Comparison of ENCODE assay signal across 8 mouse cellular contexts in the genomic region with DNA sequence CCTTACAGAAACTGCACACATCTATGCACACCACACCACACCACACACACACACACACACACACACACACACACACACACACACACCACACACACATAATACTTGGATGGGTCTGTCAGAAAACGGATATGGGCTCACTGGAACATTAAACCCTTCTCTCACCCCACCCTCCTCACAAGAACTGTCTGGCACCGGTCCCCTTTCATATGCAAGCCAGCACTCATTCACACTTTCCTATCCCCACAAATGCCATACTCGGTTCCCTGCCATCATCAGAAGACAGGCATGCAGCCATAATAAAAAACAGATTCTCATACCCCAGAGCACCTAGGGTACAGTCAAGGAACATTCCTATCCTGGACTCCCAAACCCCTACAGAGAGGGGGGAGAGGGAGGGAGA. TPM values are rescaled to one million over a fixed set of nuclear protein-coding genes. Genes with fewer than 3 reads are reported as not detected.
DNase-seq lines count a peak whose midpoint lies in the region; ATAC-seq lines count a peak whose summit lies in the region.
"Had no signal": no experiment of that assay in that cellular context is flagged by ENCODE, and none has a peak within 500 bp of the region (broad histone marks: within the 10 kb centered on the region; RNA-seq: fewer than 3 reads in every experiment).

No protein-coding gene starts in this region.

- WGBS in lung, embryonic 15.5 days = 17% methylated on average over 3 of the region's 3 CpGs
- WGBS in forebrain, embryonic 14.5 days = 46% methylated on average over 3 of the region's 3 CpGs
- WGBS in limb, embryonic 15.5 days = 26% methylated on average over 3 of the region's 3 CpGs
- 29% methylated on average over 3 of the region's 3 CpGs for WGBS in stomach, embryonic 15.5 days

- H3K27ac ChIP-seq in lung, embryonic 15.5 days = no peak overlapping the region
- peak overlapping the region; percentile 95; the same call in 1 of the 2 replicates for H3K27ac ChIP-seq in forebrain, embryonic 14.5 days (ENCODE audit: low read depth, low read length)
- no peak overlapping the region for H3K27ac ChIP-seq in limb, embryonic 15.5 days
- no peak overlapping the region for H3K27ac ChIP-seq in stomach, embryonic 15.5 days

- no peak for DNase-seq in lung, postnatal 14 days
- peak; percentile 77 for DNase-seq in forebrain, embryonic 14.5 days (ENCODE audit: low spot score)
- DNase-seq in layer of hippocampus, adult 9-11 months = no peak
- DNase-seq in lung, postnatal 10 days = no peak

- no peaks in the 10 kb centered on the region for H3K9me3 ChIP-seq in lung, embryonic 15.5 days
- no peaks in the 10 kb centered on the region for H3K9me3 ChIP-seq in forebrain, embryonic 14.5 days (replicated peaks; ENCODE audit: control insufficient read depth, low read length)
- H3K9me3 ChIP-seq in limb, embryonic 15.5 days = no peaks in the 10 kb centered on the region
- H3K9me3 ChIP-seq in stomach, embryonic 15.5 days = no peaks in the 10 kb centered on the region

- no peak overlapping the region for H3K4me3 ChIP-seq in lung, embryonic 15.5 days
- peak overlapping the region; percentile 78 for H3K4me3 ChIP-seq in forebrain, embryonic 14.5 days (ENCODE audit: low read depth, low read length)
- 0 out of 2 replicates have a peak overlapping the region, but pooled peaks have one; percentile 71 for H3K4me3 ChIP-seq in limb, embryonic 15.5 days
- H3K4me3 ChIP-seq in stomach, embryonic 15.5 days (replicated peaks) = no peak overlapping the region

- H3K4me1 ChIP-seq in lung, embryonic 15.5 days = peaks cover 7% of the 10 kb centered on the region
- H3K4me1 ChIP-seq in forebrain, embryonic 14.5 days (ENCODE audit: control insufficient read depth, insufficient read depth, low read length) = peaks cover 6% of the 10 kb centered on the region
- peaks cover 21% of the 10 kb centered on the region for H3K4me1 ChIP-seq in limb, embryonic 15.5 days
- peaks cover 7% of the 10 kb centered on the region for H3K4me1 ChIP-seq in stomach, embryonic 15.5 days

- no peak overlapping the region for H3K9ac ChIP-seq in lung, embryonic 15.5 days
- H3K9ac ChIP-seq in forebrain, embryonic 14.5 days (ENCODE audit: low read length) = peak overlapping the region; percentile 95
- no peak overlapping the region for H3K9ac ChIP-seq in limb, embryonic 15.5 days
- no peak overlapping the region for H3K9ac ChIP-seq in stomach, embryonic 15.5 days

- no peak for ATAC-seq in lung, embryonic 15.5 days (ENCODE audit: borderline replicate concordance, extremely low read depth, low FRiP score, low TSS enrichment)
- peak; percentile 30; the same call in 1 of the 2 replicates for ATAC-seq in forebrain, embryonic 14.5 days
- ATAC-seq in limb, embryonic 15.5 days (ENCODE audit: insufficient number of reproducible peaks, low FRiP score, low TSS enrichment, low read depth) = no peak
- no peak for ATAC-seq in stomach, embryonic 15.5 days (ENCODE audit: insufficient read depth, low FRiP score, low read depth)

- H3K27me3 ChIP-seq in lung, embryonic 15.5 days = no peaks in the 10 kb centered on the region
- H3K27me3 ChIP-seq in forebrain, embryonic 14.5 days (replicated peaks; ENCODE audit: control insufficient read depth, insufficient read depth, low read length) = no peaks in the 10 kb centered on the region
- no peaks in the 10 kb centered on the region for H3K27me3 ChIP-seq in limb, embryonic 15.5 days
- H3K27me3 ChIP-seq in stomach, embryonic 15.5 days (replicated peaks) = no peaks in the 10 kb centered on the region

- peak overlapping the region; percentile 94; the same call in 1 of the 2 replicates for H3K4me2 ChIP-seq in lung, embryonic 15.5 days
- H3K4me2 ChIP-seq in forebrain, embryonic 14.5 days (ENCODE audit: low read length) = peak overlapping the region; percentile 82
- no peak overlapping the region for H3K4me2 ChIP-seq in limb, embryonic 15.5 days
- peak overlapping the region; percentile 98; the same call in 1 of the 2 replicates for H3K4me2 ChIP-seq in stomach, embryonic 15.5 days

- peaks cover under 1% of the 10 kb centered on the region; the same call in 1 of the 2 replicates for H3K36me3 ChIP-seq in lung, embryonic 15.5 days
- H3K36me3 ChIP-seq in forebrain, embryonic 14.5 days (ENCODE audit: control insufficient read depth, insufficient read depth, low read length) = peaks cover 35% of the 10 kb centered on the region
- H3K36me3 ChIP-seq in limb, embryonic 15.5 days = peaks cover 7% of the 10 kb centered on the region; the same call in 1 of the 2 replicates
- 0 out of 2 replicates have a peak, but pooled peaks cover 7% of the 10 kb centered on the region for H3K36me3 ChIP-seq in stomach, embryonic 15.5 days

RNA-seq across cellular contexts. Expression of a gene that starts 1.7 kb away (rescaled TPM):
- 1.3 and 1.6 TPM in 2 replicates for polyA plus RNA-seq in lung, embryonic 15.5 days (2015; fragmentation: Nextera tagmentation; extraction: Ambion mirVana)
- polyA plus RNA-seq in forebrain, embryonic 14.5 days (2014; fragmentation: Nextera tagmentation; extraction: Ambion mirVana) = 21.9 and 26.5 TPM in 2 replicates
- polyA plus RNA-seq in limb, embryonic 15.5 days (2015; fragmentation: Nextera tagmentation; extraction: Ambion mirVana) = 2.1 and 2.4 TPM in 2 replicates
- 2.1 and 2.2 TPM in 2 replicates for polyA plus RNA-seq in stomach, embryonic 15.5 days (2015; fragmentation: Nextera tagmentation; extraction: Ambion mirVana)

RNA-seq across cellular contexts. Expression of a gene that starts 13.5 kb away (rescaled TPM):
- polyA plus RNA-seq in lung, embryonic 15.5 days (2015; fragmentation: Nextera tagmentation; extraction: Ambion mirVana) = 112 and 114 TPM in 2 replicates
- polyA plus RNA-seq in forebrain, embryonic 14.5 days (2014; fragmentation: Nextera tagmentation; extraction: Ambion mirVana) = 26.8 and 31.1 TPM in 2 replicates
- polyA plus RNA-seq in limb, embryonic 15.5 days (2015; fragmentation: Nextera tagmentation; extraction: Ambion mirVana) = 70.3 and 76.2 TPM in 2 replicates
- 121 TPM in 2 replicates for polyA plus RNA-seq in stomach, embryonic 15.5 days (2015; fragmentation: Nextera tagmentation; extraction: Ambion mirVana)

RNA-seq across cellular contexts. Expression of a gene that starts 18.1 kb away (rescaled TPM):
- polyA plus RNA-seq in lung, embryonic 15.5 days (2015; fragmentation: Nextera tagmentation; extraction: Ambion mirVana) = 0.11 and 0.23 TPM in 2 replicates
- polyA plus RNA-seq in forebrain, embryonic 14.5 days (2014; fragmentation: Nextera tagmentation; extraction: Ambion mirVana) = 4.5 and 7.4 TPM in 2 replicates
- polyA plus RNA-seq in limb, embryonic 15.5 days (2015; fragmentation: Nextera tagmentation; extraction: Ambion mirVana) = 0.36 and 0.54 TPM in 2 replicates
- polyA plus RNA-seq in stomach, embryonic 15.5 days (2015; fragmentation: Nextera tagmentation; extraction: Ambion mirVana) = 0.23 and 0.42 TPM in 2 replicates

RNA-seq across cellular contexts. Expression of a gene that starts 32.7 kb away (rescaled TPM):
- not detected in 2 replicates for polyA plus RNA-seq in lung, embryonic 15.5 days (2015; fragmentation: Nextera tagmentation; extraction: Ambion mirVana)
- not detected in 2 replicates for polyA plus RNA-seq in forebrain, embryonic 14.5 days (2014; fragmentation: Nextera tagmentation; extraction: Ambion mirVana)
- polyA plus RNA-seq in limb, embryonic 15.5 days (2015; fragmentation: Nextera tagmentation; extraction: Ambion mirVana) = not detected in 2 replicates
- polyA plus RNA-seq in stomach, embryonic 15.5 days (2015; fragmentation: Nextera tagmentation; extraction: Ambion mirVana) = not detected in 2 replicates
- polyA plus RNA-seq: intestine, embryonic 16.5 days had no signal

RNA-seq across cellular contexts. Expression of a gene that starts 48.0 kb away (rescaled TPM):
- 66.0 and 67.2 TPM in 2 replicates for polyA plus RNA-seq in lung, embryonic 15.5 days (2015; fragmentation: Nextera tagmentation; extraction: Ambion mirVana)
- 10.7 and 11.6 TPM in 2 replicates for polyA plus RNA-seq in forebrain, embryonic 14.5 days (2014; fragmentation: Nextera tagmentation; extraction: Ambion mirVana)
- 32.4 and 34.3 TPM in 2 replicates for polyA plus RNA-seq in limb, embryonic 15.5 days (2015; fragmentation: Nextera tagmentation; extraction: Ambion mirVana)
- polyA plus RNA-seq in stomach, embryonic 15.5 days (2015; fragmentation: Nextera tagmentation; extraction: Ambion mirVana) = 48.5 and 52.8 TPM in 2 replicates

Comparison
In these comparisons a context has a peak if more than half of its experiments do, and no peak if none do; other contexts are left out.
1. H3K4me3 ChIP-seq: peak in forebrain, embryonic 14.5 days (single experiment) and limb, embryonic 15.5 days (single experiment); none in lung, embryonic 15.5 days (single experiment) and stomach, embryonic 15.5 days (single experiment).